Mouse (Mus musculus) heart, adult 2 months (tissue): ENCODE measurements at regions not wholly inside any gene's neighbourhood (a gene's known extent, or its start where the extent isn't known, plus 50 kb on each side); places are given as distances from the start of the nearest gene placed in this dataset.

ENCODE experiments used
- EP300 ChIP-seq: fragments of 200-500 bp; IDR thresholded peaks from 2 replicates; pipeline ENCODE4 v1.6.1; 2011; ENCODE audit warnings: low read depth, low read length, control low read depth; ENCODE audit not compliant: insufficient read depth
- POLR2A ChIP-seq: fragments of 200-500 bp; IDR thresholded peaks from 2 replicates; pipeline ENCODE4 v1.6.1; 2011; ENCODE audit warnings: mild to moderate bottlenecking, low read depth, low read length, control low read depth; ENCODE audit not compliant: insufficient read depth

GRCm38 (mm10) chrX:12479207-12479606 is 108.4 kb upstream of the Atp6ap2 start:
- TF ChIP-seq POLR2A (no peak), EP300 (no peak)
